Mouse (Mus musculus) stomach, embryonic 16.5 days (tissue): ENCODE results near the gene Sh3bp5. TPM values are rescaled to one million over a fixed set of nuclear protein-coding genes. Genes with fewer than 3 reads are reported as not detected.

ENCODE experiments used
- ATAC-seq: fragments of 200-750 bp; cut with Nextera tagmentation; 2 replicates; pipeline ENCODE4 v1.8.0; 2017; ENCODE audit warnings: moderate number of reproducible peaks, moderate TSS enrichment; ENCODE audit not compliant: insufficient read depth, low FRiP score
- H3K27ac ChIP-seq: fragments of 300-500 bp; sonication (generic); 2 replicates; pipeline ENCODE4 v1.5.1; 2014; ENCODE audit warnings: low read length
- H3K27me3 ChIP-seq: fragments of 300-500 bp; sonication (generic); 2 replicates; pipeline ENCODE4 v1.6.1; 2014; ENCODE audit warnings: low read length, control low read depth, mixed read lengths; ENCODE audit not compliant: control insufficient read depth, insufficient read depth
- H3K36me3 ChIP-seq: fragments of 300-500 bp; sonication (generic); 2 replicates; pipeline ENCODE4 v1.6.1; 2014; ENCODE audit warnings: low read length; ENCODE audit not compliant: control insufficient read depth, insufficient read depth
- H3K4me1 ChIP-seq: fragments of 300-500 bp; sonication (generic); 2 replicates; pipeline ENCODE4 v1.6.1; 2014; ENCODE audit warnings: low read length, control low read depth, mixed read lengths; ENCODE audit not compliant: control insufficient read depth, insufficient read depth
- H3K4me2 ChIP-seq: fragments of 300-500 bp; sonication (generic); 2 replicates; pipeline ENCODE4 v1.6.1; 2014; ENCODE audit warnings: low read depth, low read length, mixed read lengths
- H3K4me3 ChIP-seq: fragments of 300-500 bp; sonication (generic); replicated peaks from 2 replicates; pipeline ENCODE4 v1.5.1; 2014; ENCODE audit warnings: mild to moderate bottlenecking, low read length
- H3K9ac ChIP-seq: fragments of 300-500 bp; sonication (generic); 2 replicates; pipeline ENCODE4 v1.6.1; 2014; ENCODE audit warnings: low read length
- H3K9me3 ChIP-seq: fragments of 300-500 bp; sonication (generic); replicated peaks from 2 replicates; pipeline ENCODE4 v1.6.1; 2016; ENCODE audit warnings: low read length, control low read depth; ENCODE audit not compliant: control insufficient read depth
- WGBS: fragments of 180-500 bp; shearing (Covaris S2); extraction: QIAGEN DNeasy Blood & Tissue Kit; methylation state at CpG from one replicate; pipeline ENCODE4 v1.1.7; 2014; 5-methylcytosine and 5-hydroxymethylcytosine counted together
- polyA plus RNA-seq: library from polyadenylated mRNA; unstranded; fragments of >200 nt; fragmentation: Nextera tagmentation; extraction: Ambion mirVana; gene quantifications from 2 replicates; pipeline ENCODE4 v1.2.1, GENCODE M21; 2015

Sh3bp5 gene
- polyA plus RNA-seq, 1 experiment from 2014 or later: 20.0 TPM

- Histone ChIP-seq H3K27me3 (no peaks in the 10 kb centered on the region), H3K4me3 (no peak overlapping the region), H3K4me1 (peaks cover 14% of the 10 kb centered on the region), H3K27ac (peak overlapping the region; percentile 64), H3K4me2 (peak overlapping the region; percentile 12; the same call in 1 of the 2 replicates), H3K9me3 (no peaks in the 10 kb centered on the region), H3K9ac (no peak overlapping the region), H3K36me3 (no peaks in the 10 kb centered on the region)
- 43% methylated on average over 11 of the region's 11 CpGs for WGBS
- peak; percentile 78; the same call in 1 of the 2 replicates for ATAC-seq
These were observed 12.7 kb downstream of the Sh3bp5 start for GRCm38 (mm10) chr14:31422961-31423791.

DNA sequence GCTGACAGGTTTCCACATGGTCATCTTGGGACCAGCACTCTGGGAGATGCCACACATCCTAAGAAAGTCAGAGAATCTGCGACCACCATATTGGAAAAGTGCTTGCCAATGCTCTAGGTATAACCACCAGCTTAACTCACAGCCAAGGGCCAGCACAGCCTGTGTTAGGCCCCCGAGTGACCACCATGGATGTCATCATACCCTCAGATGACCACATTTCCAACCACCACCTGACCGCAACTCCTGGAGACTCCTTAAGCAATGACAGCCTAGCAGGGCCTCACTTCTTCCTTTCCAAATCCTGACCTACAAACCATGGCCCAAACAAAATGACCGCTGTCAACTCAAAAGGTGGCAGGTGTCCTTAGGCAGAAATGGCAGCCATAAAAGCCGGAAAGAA lies 13.5 kb downstream of the Sh3bp5 start:
- Histone ChIP-seq H3K27me3 (no peaks in the 10 kb centered on the region), H3K4me3 (no peak overlapping the region), H3K27ac (peak overlapping the region; percentile 34), H3K36me3 (no peaks in the 10 kb centered on the region), H3K4me1 (peaks cover 11% of the 10 kb centered on the region), H3K9me3 (no peaks in the 10 kb centered on the region), H3K4me2 (no peak overlapping the region), H3K9ac (no peak overlapping the region)
- WGBS: 89% methylated on average over 5 of the region's 5 CpGs
- no peak for ATAC-seq

DNA sequence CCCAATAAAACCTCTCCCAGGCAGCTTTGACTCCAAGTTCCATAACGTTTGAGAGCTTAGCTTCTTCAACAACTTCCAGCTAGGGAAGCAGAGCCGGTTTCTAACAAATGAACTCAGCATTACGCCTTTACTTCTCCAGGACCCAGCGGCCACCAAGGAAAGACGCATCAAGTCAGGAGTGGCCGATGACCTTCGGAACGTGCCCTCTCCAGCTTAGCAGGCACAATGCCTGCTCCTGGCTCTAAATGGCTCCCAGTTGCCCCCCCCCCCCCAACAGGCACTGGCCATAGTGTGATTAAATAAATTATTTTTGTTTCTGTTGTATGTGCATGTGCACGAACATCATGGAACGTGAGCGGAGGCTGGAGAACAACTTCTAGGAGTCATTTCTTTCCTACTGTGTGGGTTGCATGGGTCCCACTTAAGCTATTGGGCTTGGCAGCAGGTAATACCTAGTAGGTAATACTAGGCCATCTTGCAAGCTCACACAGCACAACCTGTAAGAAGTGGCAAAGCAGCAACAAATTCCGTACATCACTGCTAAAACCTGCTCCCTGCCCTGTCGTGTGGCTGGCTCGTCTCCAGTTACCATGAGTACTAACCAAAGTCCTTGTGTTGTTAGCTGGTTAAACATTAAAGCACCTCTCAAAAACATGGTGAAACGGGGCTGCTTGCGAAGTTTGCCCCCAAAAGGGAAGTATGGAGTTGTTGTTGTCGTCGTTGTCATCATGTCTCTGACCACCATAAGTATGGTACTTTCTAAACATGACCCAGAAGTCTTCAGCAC lies 14.2 kb downstream of the Sh3bp5 start:
- Histone ChIP-seq H3K9ac (no peak overlapping the region), H3K9me3 (no peaks in the 10 kb centered on the region), H3K4me3 (no peak overlapping the region), H3K4me2 (no peak overlapping the region), H3K27ac (no peak overlapping the region), H3K27me3 (no peaks in the 10 kb centered on the region), H3K4me1 (peaks cover 11% of the 10 kb centered on the region), H3K36me3 (no peaks in the 10 kb centered on the region)
- 76% methylated on average over 18 of the region's 18 CpGs for WGBS
- no peak for ATAC-seq

DNA sequence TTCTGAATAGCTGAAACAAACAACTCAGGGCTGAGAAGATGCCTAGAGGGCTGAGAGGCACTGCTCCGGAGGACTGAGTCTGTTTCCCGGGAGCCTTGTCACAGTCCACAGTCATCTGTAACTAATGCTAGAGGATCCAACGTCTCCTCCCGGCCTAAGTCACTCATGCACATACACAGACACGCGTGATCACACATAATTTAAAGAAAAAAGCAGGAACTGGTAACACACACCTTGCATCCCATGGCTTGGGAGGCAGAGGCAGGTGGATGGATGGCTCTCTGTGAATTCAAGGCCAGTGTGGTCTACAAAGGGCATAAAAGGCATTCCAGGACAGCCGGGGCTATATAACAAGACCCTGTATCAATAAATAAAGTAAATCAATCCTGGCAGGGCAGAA lies 14.9 kb downstream of the Sh3bp5 start:
- no peaks in the 10 kb centered on the region for H3K9me3 ChIP-seq
- no peak overlapping the region for H3K4me2 ChIP-seq
- 61% methylated on average over 7 of the region's 7 CpGs for WGBS
- ATAC-seq: no peak
- peaks cover 11% of the 10 kb centered on the region for H3K4me1 ChIP-seq
- no peak overlapping the region for H3K9ac ChIP-seq
- H3K4me3 ChIP-seq: no peak overlapping the region
- no peaks in the 10 kb centered on the region for H3K27me3 ChIP-seq
- H3K27ac ChIP-seq: no peak overlapping the region
- no peaks in the 10 kb centered on the region for H3K36me3 ChIP-seq

- no peak for ATAC-seq
- WGBS: 74% methylated on average over 7 of the region's 7 CpGs
- no peak overlapping the region for H3K4me3 ChIP-seq
- no peaks in the 10 kb centered on the region for H3K9me3 ChIP-seq
- no peak overlapping the region for H3K27ac ChIP-seq
- H3K4me2 ChIP-seq: no peak overlapping the region
- H3K9ac ChIP-seq: no peak overlapping the region
- no peaks in the 10 kb centered on the region for H3K27me3 ChIP-seq
- H3K4me1 ChIP-seq: peaks cover 11% of the 10 kb centered on the region
- no peaks in the 10 kb centered on the region for H3K36me3 ChIP-seq
These were observed 15.3 kb downstream of the Sh3bp5 start for GRCm38 (mm10) chr14:31420562-31420961.

DNA sequence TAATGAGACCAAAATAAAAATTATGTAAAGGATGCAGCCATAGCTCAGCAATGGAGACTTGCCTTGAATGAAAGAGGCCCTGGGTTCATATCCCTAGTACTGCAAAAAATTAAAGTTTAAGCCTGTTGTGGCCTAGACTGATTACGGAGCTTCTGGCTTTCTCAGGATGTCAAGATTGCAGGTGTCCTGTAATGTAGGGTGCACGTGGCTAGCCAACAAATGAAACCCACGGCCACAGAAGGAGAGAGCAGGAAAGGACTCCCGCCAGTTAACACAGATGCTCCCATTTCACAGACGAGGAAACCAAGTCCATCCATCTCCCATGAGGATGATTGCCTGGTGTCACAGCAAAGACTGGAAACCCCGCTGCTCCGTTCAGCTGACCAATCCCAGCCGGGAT lies 15.7 kb downstream of the Sh3bp5 start:
- no peak for ATAC-seq
- no peaks in the 10 kb centered on the region for H3K36me3 ChIP-seq
- H3K4me3 ChIP-seq: no peak overlapping the region
- WGBS: 96% methylated on average over 8 of the region's 8 CpGs
- peaks cover 11% of the 10 kb centered on the region for H3K4me1 ChIP-seq
- H3K4me2 ChIP-seq: no peak overlapping the region
- no peak overlapping the region for H3K9ac ChIP-seq
- H3K9me3 ChIP-seq: no peaks in the 10 kb centered on the region
- H3K27ac ChIP-seq: no peak overlapping the region
- H3K27me3 ChIP-seq: no peaks in the 10 kb centered on the region

DNA sequence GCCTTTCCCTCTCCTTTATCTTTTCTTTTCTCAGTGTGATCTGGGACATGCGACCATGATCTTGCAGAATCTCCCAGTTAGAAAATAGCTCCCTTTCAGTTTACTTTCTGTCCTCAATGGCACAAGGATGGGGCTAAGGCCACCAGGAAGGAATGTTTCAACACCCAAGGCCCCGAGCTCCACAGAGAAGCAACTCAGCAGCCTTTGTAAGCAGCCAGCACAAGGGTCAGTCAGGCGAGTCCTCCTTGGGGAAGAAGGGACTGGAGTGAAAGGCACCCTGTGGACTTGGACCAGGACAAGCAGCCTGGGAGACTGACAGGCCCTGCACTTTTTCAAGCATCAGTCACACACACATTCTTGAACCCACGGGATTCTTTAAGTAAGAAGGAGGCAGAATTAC lies 16.6 kb downstream of the Sh3bp5 start:
- peaks cover 13% of the 10 kb centered on the region for H3K4me1 ChIP-seq
- no peak overlapping the region for H3K27ac ChIP-seq
- no peak overlapping the region for H3K9ac ChIP-seq
- no peak overlapping the region for H3K4me3 ChIP-seq
- ATAC-seq: no peak
- H3K4me2 ChIP-seq: no peak overlapping the region
- H3K9me3 ChIP-seq: no peaks in the 10 kb centered on the region
- no peaks in the 10 kb centered on the region for H3K36me3 ChIP-seq
- WGBS: 59% methylated on average over 4 of the region's 4 CpGs
- H3K27me3 ChIP-seq: no peaks in the 10 kb centered on the region

GRCm38 (mm10) chr14:31416835-31417549 lies 18.9 kb downstream of the Sh3bp5 start:
- no peak for ATAC-seq
- no peak overlapping the region for H3K27ac ChIP-seq
- no peak overlapping the region for H3K4me3 ChIP-seq
- H3K9me3 ChIP-seq: no peaks in the 10 kb centered on the region
- H3K27me3 ChIP-seq: no peaks in the 10 kb centered on the region
- no peak overlapping the region for H3K4me2 ChIP-seq
- WGBS: 66% methylated on average over 16 of the region's 16 CpGs
- 0 out of 2 replicates have a peak, but pooled peaks cover 2% of the 10 kb centered on the region for H3K4me1 ChIP-seq
- no peak overlapping the region for H3K9ac ChIP-seq
- no peaks in the 10 kb centered on the region for H3K36me3 ChIP-seq

GRCm38 (mm10) chr14:31416411-31416810 lies 19.5 kb downstream of the Sh3bp5 start:
- no peaks in the 10 kb centered on the region for H3K27me3 ChIP-seq

More at GRCm38 (mm10) chr14:31416411-31416810, 19.5 kb downstream of the Sh3bp5 start:
- ATAC-seq: no peak
- WGBS: 87% methylated on average over 3 of the region's 3 CpGs
- H3K9ac ChIP-seq: no peak overlapping the region
- H3K36me3 ChIP-seq: no peaks in the 10 kb centered on the region
- no peak overlapping the region for H3K27ac ChIP-seq
- 0 out of 2 replicates have a peak, but pooled peaks cover 2% of the 10 kb centered on the region for H3K4me1 ChIP-seq
- H3K4me2 ChIP-seq: no peak overlapping the region
- H3K9me3 ChIP-seq: no peaks in the 10 kb centered on the region
- no peak overlapping the region for H3K4me3 ChIP-seq
